Mouse (Mus musculus) myocyte (in vitro differentiated cells): ENCODE data around the gene Bcorl1.

Experiments
- E2F4 ChIP-seq: IDR thresholded peaks from one replicate; pipeline ENCODE4 v1.6.1; 2011; ENCODE audit warnings: mild to moderate bottlenecking, control low read depth, moderate library complexity; ENCODE audit not compliant: insufficient read depth
- MAX ChIP-seq: IDR thresholded peaks from one replicate; pipeline ENCODE4 v1.6.1; 2011; ENCODE audit warnings: low read depth, mild to moderate bottlenecking, control low read depth
- MYOD1 ChIP-seq, 3 experiments: IDR thresholded peaks; one replicate each; pipeline ENCODE4 v1.6.1; 2011; ENCODE audit warnings: control low read depth in 2 of 3, low read depth in 2 of 3, mild to moderate bottlenecking in 2 of 3, moderate library complexity in 1 of 3; ENCODE audit not compliant: insufficient read length in 2 of 3, control insufficient read depth in 1 of 3
- MYOG ChIP-seq, 3 experiments: IDR thresholded peaks; one replicate each; pipeline ENCODE4 v1.6.1; 2011; ENCODE audit warnings: control low read depth in 2 of 3, low read depth in 2 of 3, mild to moderate bottlenecking in 2 of 3; ENCODE audit not compliant: insufficient read length in 2 of 3, control insufficient read depth in 1 of 3, insufficient read depth in 1 of 3
- POLR2A ChIP-seq: IDR thresholded peaks from one replicate; pipeline ENCODE4 v1.6.1; 2011; ENCODE audit warnings: low read depth, mild to moderate bottlenecking, control low read depth, moderate library complexity; ENCODE audit not compliant: insufficient read length
- POLR2AphosphoS2 ChIP-seq: IDR thresholded peaks from one replicate; pipeline ENCODE4 v1.6.1; 2011; ENCODE audit warnings: low read depth, control low read depth; ENCODE audit not compliant: insufficient read length
- REST ChIP-seq: IDR thresholded peaks from one replicate; pipeline ENCODE4 v1.6.1; 2011; ENCODE audit warnings: mild to moderate bottlenecking, control low read depth, moderate library complexity; ENCODE audit not compliant: insufficient read depth, insufficient read length
- TCF3 ChIP-seq: IDR thresholded peaks from one replicate; pipeline ENCODE4 v1.6.1; 2011; ENCODE audit warnings: low read depth, control low read depth; ENCODE audit not compliant: insufficient read length
- USF1 ChIP-seq: IDR thresholded peaks from one replicate; pipeline ENCODE4 v1.6.1; 2011; ENCODE audit warnings: low read depth, mild to moderate bottlenecking, control low read depth, moderate library complexity

DNA sequence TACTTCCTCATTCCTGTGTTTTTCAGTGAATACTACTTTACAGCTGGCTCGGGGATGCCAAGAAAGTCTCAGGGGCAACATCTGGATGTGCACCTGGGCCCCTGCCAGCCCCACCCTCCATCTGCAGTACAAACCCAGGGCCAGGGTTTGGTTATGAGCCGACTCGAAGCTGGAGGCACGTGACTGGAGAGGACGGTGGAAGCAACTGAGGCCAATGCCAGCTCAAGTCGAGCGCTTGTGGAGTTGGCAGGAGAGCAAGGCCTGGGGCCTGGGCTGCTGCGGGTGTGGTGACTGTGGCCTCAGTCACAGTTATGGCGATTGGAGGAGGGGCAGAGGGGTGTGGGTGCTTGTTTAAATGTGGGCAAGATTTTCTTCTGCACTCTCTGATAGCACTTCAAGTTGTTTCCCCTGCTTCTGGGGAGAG is 94.3 kb downstream of the Bcorl1 start:
- TF ChIP-seq REST (no peak), POLR2A (no peak), POLR2AphosphoS2 (no peak), USF1 (no peak), E2F4 (no peak), TCF3 (no peak), MYOG (IDR thresholded peaks at IDR 0.05; ENCODE audit: control insufficient read depth in 1 of 3, insufficient read depth in 1 of 3, insufficient read length in 2 of 3, low read depth in 2 of 3) (no peak), MYOD1 (IDR thresholded peaks at IDR 0.05; ENCODE audit: control insufficient read depth in 1 of 3, insufficient read length in 2 of 3, low read depth in 2 of 3) (no peak), MAX (no peak)
